Mouse (Mus musculus) testis, adult 2 months (tissue): ENCODE results near the gene Olfr95.

Experiments
- CTCF ChIP-seq: fragments of 200-500 bp; IDR thresholded peaks from 2 replicates; pipeline ENCODE4 v1.5.1; 2012; ENCODE audit warnings: low read depth, mild to moderate bottlenecking, inconsistent platforms, low read length, moderate library complexity; ENCODE audit not compliant: control insufficient read depth, insufficient read depth, insufficient replicate concordance
- POLR2A ChIP-seq: fragments of 200-500 bp; IDR thresholded peaks from 2 replicates; pipeline ENCODE4 v1.6.1; 2012; ENCODE audit warnings: low read depth, mild to moderate bottlenecking, inconsistent platforms, low read length, moderate library complexity; ENCODE audit not compliant: control insufficient read depth

DNA sequence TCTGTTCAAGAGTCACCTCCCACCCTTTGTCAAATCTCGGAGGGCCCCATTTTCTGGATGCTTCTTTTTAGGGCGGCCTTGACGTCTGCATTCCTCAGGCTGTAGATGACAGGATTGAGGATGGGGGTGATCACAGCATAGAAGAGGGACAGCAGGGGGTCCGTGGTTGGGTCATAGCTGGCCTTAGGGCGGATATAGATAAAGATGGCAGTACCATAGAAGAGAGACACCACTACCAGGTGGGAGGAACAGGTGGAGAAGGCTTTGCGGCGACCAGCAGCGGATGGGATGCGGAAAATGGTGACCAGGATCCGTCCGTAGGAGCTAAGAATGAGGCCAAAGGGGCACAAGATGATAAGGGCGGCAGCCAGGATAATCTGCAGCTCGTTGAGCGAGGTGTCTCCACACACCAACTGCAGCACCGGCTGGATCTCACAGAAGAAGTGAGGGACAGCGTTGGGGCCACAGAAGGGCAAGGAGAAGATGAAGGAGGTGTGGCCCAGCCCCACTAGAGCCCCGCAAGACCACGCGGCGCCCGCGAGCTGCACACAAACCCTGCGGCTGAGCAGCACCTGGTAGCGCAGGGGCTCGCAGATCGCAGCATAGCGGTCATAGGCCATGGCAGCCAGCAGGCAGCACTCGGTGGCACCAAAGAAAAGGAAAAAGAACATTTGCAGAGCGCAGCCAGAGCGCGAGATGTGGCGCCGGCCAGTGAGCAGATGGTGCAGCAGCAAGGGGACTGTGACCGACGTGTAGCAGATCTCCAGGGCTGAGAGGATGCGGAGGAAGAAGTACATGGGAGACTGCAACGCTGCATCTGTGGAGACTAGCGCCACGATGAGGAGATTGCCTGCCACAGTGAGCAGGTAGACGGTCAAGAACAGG is 1.8 kb downstream of the Olfr95 start:
- TF ChIP-seq CTCF, result no peak
- no peak for TF ChIP-seq POLR2A
